Mouse (Mus musculus) E14TG2a.4 (cell line): Measurements from ENCODE around the gene Gm13539.

Experiments
- H3K27me3 ChIP-seq: 2 replicates; pipeline ENCODE4 v1.6.1; 2014; ENCODE audit warnings: low read length, control low read depth; ENCODE audit not compliant: insufficient read depth
- H3K36me3 ChIP-seq: 2 replicates; pipeline ENCODE4 v1.6.1; 2014; ENCODE audit warnings: low read length, control low read depth; ENCODE audit not compliant: insufficient read depth
- H3K4me1 ChIP-seq: replicated peaks from 2 replicates; pipeline ENCODE4 v1.6.1; 2014; ENCODE audit warnings: low read depth, low read length, control low read depth
- H3K4me3 ChIP-seq: replicated peaks from 2 replicates; pipeline ENCODE4 v1.5.1; 2014; ENCODE audit warnings: mild to moderate bottlenecking, low read length
- H3K9me3 ChIP-seq: 2 replicates; pipeline ENCODE4 v1.6.1; 2014; ENCODE audit warnings: low read length, control low read depth
- CTCF ChIP-seq: conservative IDR thresholded peaks from 2 replicates; pipeline ENCODE4 v1.5.1; 2014; ENCODE audit warnings: low read length
- NANOG ChIP-seq: IDR thresholded peaks from 2 replicates; pipeline ENCODE4 v1.6.1; 2014; ENCODE audit warnings: borderline replicate concordance, low read length, mixed read lengths
- POU5F1 ChIP-seq: IDR thresholded peaks from 2 replicates; pipeline ENCODE4 v1.6.1; 2014; ENCODE audit warnings: low read length, borderline replicate concordance

Gene Gm13539

DNA sequence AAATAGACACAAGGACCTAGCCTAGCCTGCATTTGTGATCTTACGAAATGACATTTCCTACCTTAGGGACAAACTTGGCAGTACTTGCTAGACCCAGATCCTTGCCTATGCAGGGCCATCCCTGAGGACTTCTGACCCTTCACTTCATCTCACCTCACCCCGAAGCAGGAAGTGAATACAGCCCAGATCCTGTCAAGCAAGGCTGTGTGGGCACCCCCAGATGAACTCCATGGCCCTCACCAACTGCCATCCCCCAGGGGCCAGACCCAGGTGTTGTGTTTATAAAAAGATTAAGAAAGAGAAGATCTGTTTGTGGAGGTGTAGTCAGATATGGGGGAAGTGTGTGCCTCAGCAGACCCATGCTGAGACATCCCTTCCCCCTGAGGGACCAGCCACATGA lies 7.4 kb upstream of the Gm13539 start:
- Histone ChIP-seq H3K9me3 (no peaks in the 10 kb centered on the region), H3K4me3 (no peak overlapping the region), H3K36me3 (no peaks in the 10 kb centered on the region), H3K4me1 (no peaks in the 10 kb centered on the region), H3K27me3 (no peaks in the 10 kb centered on the region)
- TF ChIP-seq CTCF: no peak
- no peak for TF ChIP-seq POU5F1
- no peak for TF ChIP-seq NANOG

DNA sequence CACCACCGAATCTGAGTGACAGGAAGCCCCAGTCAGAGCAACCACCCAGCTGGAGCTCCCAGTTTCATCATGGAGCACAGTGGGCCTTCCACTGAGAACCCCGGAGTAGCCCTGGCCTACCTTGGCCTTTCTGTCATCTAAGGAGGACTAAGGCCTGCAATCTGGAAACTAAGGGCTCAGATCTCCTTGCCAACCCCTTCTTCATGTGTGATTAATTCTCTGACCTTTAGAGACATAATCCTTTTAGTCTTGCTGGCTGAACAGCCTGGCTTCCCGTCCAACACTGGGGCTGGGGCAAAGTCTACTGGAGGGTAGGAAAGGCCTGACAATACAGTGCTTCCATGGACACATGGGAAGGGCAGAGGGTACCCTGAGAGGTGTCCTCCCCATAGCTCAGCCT lies 6.1 kb upstream of the Gm13539 start:
- H3K27me3 ChIP-seq: no peaks in the 10 kb centered on the region
- TF ChIP-seq CTCF (no peak), POU5F1 (no peak), NANOG (no peak)
- no peaks in the 10 kb centered on the region for H3K4me1 ChIP-seq
- no peaks in the 10 kb centered on the region for H3K9me3 ChIP-seq
- H3K4me3 ChIP-seq: no peak overlapping the region
- no peaks in the 10 kb centered on the region for H3K36me3 ChIP-seq

DNA sequence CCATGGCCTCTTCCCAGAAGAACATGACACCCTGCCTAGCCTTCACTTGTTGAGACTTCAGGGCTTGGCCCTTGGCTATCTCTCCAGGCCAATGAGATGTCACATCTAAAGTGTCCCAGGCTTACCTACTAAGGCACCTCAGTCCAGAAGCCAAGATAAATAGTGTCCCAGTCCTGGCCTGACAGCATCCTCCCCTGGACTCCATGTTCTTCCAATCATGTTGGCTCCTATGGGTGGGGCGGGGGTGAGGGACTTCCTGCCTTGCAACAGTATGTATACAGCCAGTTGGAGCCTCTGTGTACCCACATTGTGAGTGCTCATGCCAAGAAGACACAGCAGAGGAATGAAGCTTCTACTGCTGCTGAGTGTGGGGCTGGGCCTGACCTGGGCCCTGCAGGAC lies 5.3 kb upstream of the Gm13539 start, which contains the start of gene Lcn11:
Gene Lcn11, plus strand, starts transcription at position 301 of the 400 bp plus-strand sequence.
- TF ChIP-seq NANOG (no peak), CTCF (no peak), POU5F1 (no peak)
- Histone ChIP-seq H3K27me3 (no peaks in the 10 kb centered on the region), H3K4me1 (no peaks in the 10 kb centered on the region), H3K9me3 (no peaks in the 10 kb centered on the region), H3K36me3 (no peaks in the 10 kb centered on the region), H3K4me3 (no peak within 1 kb of the TSS)

DNA sequence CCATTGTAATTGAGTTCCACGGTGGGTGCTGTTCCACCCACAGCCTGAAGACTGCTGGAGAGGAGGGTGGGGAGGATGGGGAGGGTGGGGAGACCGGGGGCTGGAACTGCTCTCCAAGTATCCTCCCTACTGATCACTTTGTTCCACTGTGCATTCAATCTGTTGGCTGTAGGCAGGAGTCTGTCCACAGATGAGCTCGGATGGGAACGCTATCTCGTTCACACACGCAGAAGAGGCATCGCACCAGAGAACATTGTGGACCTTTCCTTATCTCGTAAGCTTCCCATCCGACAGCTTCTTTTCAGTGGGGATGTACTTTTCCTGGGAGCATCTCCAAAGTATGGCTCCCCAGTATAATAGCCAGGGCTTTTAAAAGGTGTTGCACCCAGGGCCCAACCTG lies 3.0 kb upstream of the Gm13539 start:
- H3K36me3 ChIP-seq: no peaks in the 10 kb centered on the region
- no peaks in the 10 kb centered on the region for H3K4me1 ChIP-seq
- no peaks in the 10 kb centered on the region for H3K9me3 ChIP-seq
- H3K4me3 ChIP-seq: no peak overlapping the region
- TF ChIP-seq NANOG: no peak
- no peak for TF ChIP-seq POU5F1
- TF ChIP-seq CTCF: no peak
- no peaks in the 10 kb centered on the region for H3K27me3 ChIP-seq

DNA sequence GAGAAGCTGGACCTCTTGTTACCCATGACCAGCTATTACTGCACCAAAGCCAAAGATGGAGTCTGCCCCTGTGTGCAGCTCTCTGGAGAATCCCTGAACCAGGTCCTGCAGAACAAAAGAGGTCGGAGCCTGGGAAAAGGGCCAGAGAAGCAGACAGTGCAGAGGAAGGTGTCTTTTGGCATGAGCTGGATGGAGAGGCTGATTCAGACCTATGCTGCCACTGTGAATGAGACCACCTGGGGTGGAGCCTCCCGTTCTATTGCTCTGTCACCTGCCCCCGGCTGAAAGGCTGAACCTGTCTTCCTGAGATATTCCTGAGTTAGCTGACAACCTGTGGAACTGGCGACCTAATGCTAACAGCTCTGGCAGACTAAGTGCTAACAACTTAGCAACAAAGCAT lies 1.1 kb upstream of the Gm13539 start:
- Histone ChIP-seq H3K4me1 (no peaks in the 10 kb centered on the region), H3K27me3 (no peaks in the 10 kb centered on the region), H3K4me3 (no peak overlapping the region), H3K9me3 (no peaks in the 10 kb centered on the region), H3K36me3 (no peaks in the 10 kb centered on the region)
- no peak for TF ChIP-seq NANOG
- no peak for TF ChIP-seq POU5F1
- TF ChIP-seq CTCF: no peak

DNA sequence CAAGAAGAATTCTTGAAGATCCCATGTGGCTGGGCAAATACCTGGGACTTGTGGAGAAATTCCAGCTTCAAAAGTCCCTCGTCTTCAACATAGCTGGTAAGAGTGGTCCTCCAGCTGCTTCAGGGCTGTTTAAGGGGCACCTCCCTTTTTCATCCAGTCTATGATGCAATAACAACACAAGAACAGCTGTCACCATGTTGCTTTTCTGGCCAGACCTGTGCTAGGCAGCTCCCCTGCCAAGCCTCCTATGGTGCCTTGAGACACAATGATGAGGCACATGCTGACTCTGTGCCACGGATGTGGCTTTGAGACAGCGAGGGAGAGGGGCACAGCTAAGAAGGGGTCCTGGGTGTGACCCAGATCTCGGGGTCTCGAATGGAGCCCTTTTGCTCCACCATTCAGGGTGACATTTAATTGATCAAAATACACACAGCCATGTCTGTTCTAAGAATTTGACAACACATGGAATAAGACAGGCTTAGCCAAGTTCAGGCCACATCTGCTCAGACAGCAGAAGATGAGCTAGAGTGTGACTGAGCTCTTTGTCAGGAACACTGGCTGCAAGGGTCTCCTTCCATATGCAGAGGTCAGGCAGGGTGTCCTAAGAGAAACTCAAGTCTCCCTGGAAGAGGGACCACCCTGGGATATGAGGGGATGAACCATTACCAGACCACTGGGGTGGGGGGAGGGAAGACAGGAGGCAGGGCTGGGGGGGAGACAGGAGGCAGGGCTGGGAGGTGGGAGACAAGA lies 3.7 kb downstream of the Gm13539 start:
- Histone ChIP-seq H3K27me3 (no peaks in the 10 kb centered on the region; the same call in 1 of the 2 replicates), H3K9me3 (no peaks in the 10 kb centered on the region), H3K4me1 (no peaks in the 10 kb centered on the region), H3K36me3 (no peaks in the 10 kb centered on the region), H3K4me3 (no peak overlapping the region)
- no peak for TF ChIP-seq CTCF
- no peak for TF ChIP-seq POU5F1
- TF ChIP-seq NANOG: no peak

DNA sequence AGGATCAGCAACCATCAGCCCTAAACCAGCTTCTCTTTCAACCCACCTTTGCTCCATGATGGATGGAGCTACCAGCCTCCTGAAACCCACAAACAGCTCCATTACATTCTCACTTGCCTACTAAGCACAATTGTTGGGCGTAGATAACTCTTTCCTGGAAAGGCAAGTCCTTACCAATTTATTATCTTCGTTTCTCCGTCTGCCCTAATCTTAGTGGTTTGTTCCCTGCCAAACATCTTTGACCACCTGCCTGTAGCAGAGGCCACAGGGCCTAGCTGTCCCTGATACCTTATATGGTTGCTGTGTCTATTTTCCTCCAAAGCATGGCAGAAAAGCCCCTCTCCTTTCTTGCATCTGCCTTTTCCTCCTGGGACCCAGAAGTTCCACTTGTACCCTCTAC lies 7.0 kb downstream of the Gm13539 start:
- Histone ChIP-seq H3K36me3 (no peaks in the 10 kb centered on the region), H3K4me3 (no peak overlapping the region), H3K9me3 (no peaks in the 10 kb centered on the region), H3K4me1 (no peaks in the 10 kb centered on the region), H3K27me3 (no peaks in the 10 kb centered on the region; the same call in 1 of the 2 replicates)
- TF ChIP-seq CTCF (no peak), POU5F1 (no peak), NANOG (no peak)

DNA sequence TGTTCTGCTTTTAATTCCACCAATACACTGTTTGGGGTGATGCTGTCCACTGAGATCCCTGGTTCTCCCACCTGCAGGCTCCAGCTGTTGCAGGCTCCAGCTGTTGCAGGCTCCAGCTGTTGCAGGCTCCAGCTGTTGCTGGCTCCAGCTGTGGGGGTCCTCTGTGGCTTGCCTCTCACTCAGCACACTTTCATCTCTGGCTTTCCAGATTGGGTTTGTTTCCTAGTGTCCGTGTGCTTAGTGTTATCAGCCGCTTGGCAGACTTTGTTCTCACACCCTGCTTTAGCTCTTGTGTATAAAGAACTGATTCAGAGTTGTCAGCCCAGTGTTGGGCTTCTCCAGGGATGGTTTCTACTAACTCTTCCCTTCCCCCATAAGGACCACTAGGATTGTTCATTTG lies 15.6 kb downstream of the Gm13539 start:
- TF ChIP-seq CTCF (no peak), NANOG (no peak), POU5F1 (no peak)
- H3K27me3 ChIP-seq: no peaks in the 10 kb centered on the region
- H3K4me1 ChIP-seq: no peaks in the 10 kb centered on the region
- H3K9me3 ChIP-seq: no peaks in the 10 kb centered on the region
- H3K36me3 ChIP-seq: no peaks in the 10 kb centered on the region
- no peak overlapping the region for H3K4me3 ChIP-seq

DNA sequence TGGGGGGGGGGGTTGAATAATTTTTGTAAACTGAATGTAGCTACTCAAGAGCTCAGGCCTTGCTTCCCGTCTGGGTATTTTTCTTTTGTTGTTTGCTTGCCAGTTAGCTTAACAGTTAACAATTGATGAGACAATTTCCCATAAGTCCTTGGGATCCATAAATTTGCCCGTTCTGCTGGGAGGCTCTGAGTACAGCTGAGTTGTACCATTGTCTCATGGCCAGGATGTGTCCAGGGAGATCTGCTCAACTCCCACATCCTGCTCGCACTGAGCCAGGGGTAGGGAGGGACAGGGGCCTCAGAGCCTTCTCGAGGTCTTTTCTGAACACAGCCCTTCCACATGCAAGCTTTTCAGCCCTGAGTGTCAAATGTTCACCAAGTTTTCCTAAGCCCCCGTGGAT lies 16.0 kb downstream of the Gm13539 start:
- H3K4me3 ChIP-seq: no peak overlapping the region
- no peaks in the 10 kb centered on the region for H3K27me3 ChIP-seq
- H3K36me3 ChIP-seq: no peaks in the 10 kb centered on the region
- TF ChIP-seq CTCF (no peak), POU5F1 (no peak), NANOG (no peak)
- no peaks in the 10 kb centered on the region for H3K4me1 ChIP-seq
- no peaks in the 10 kb centered on the region for H3K9me3 ChIP-seq
